In genomic region chr11:90666144-90666757, GRCm38 (mm10) we compare ENCODE assay signal across 11 mouse cellular contexts. TPM values are rescaled to one million over a fixed set of nuclear protein-coding genes. Genes with fewer than 3 reads are reported as not detected.
A peak's percentile ranks its signal among the peaks of the same experiment; 100 is the strongest.
DNase-seq lines count a peak whose midpoint lies in the region; ATAC-seq lines count a peak whose summit lies in the region.
"Had no signal": no experiment of that assay in that cellular context is flagged by ENCODE, and none has a peak within 500 bp of the region (broad histone marks: within the 10 kb centered on the region; RNA-seq: fewer than 3 reads in every experiment).

No protein-coding gene starts in this region.

- H3K4me2 ChIP-seq in heart, embryonic 16.5 days (ENCODE audit: low read depth, low read length): no peak overlapping the region
- no peak overlapping the region for H3K4me2 ChIP-seq in embryonic facial prominence, embryonic 15.5 days (replicated peaks)
- peak overlapping the region; percentile 43 for H3K4me2 ChIP-seq in liver, embryonic 11.5 days

- H3K9me3 ChIP-seq in heart, embryonic 16.5 days (replicated peaks; ENCODE audit: control insufficient read depth, low read length): no peaks in the 10 kb centered on the region
- H3K9me3 ChIP-seq in embryonic facial prominence, embryonic 15.5 days (replicated peaks): no peaks in the 10 kb centered on the region
- H3K9me3 ChIP-seq in liver, embryonic 11.5 days (ENCODE audit: control insufficient read depth, low read length): no peaks in the 10 kb centered on the region

- H3K36me3 ChIP-seq in heart, embryonic 16.5 days (ENCODE audit: control insufficient read depth, insufficient read depth): peaks cover 11% of the 10 kb centered on the region
- peaks cover 17% of the 10 kb centered on the region; the same call in 1 of the 2 replicates for H3K36me3 ChIP-seq in embryonic facial prominence, embryonic 15.5 days
- H3K36me3 ChIP-seq in liver, embryonic 11.5 days (ENCODE audit: control insufficient read depth, insufficient read depth, low read length): peaks cover 12% of the 10 kb centered on the region; the same call in 1 of the 2 replicates

- peaks cover 22% of the 10 kb centered on the region for H3K4me1 ChIP-seq in heart, embryonic 16.5 days (ENCODE audit: control insufficient read depth, insufficient read depth, low read length)
- peaks cover 37% of the 10 kb centered on the region for H3K4me1 ChIP-seq in embryonic facial prominence, embryonic 15.5 days
- peaks cover 45% of the 10 kb centered on the region for H3K4me1 ChIP-seq in liver, embryonic 11.5 days (replicated peaks; ENCODE audit: control insufficient read depth, insufficient read depth, low read length)

- no peak; the same call in 1 of the 2 replicates for ATAC-seq in heart, embryonic 16.5 days (replicated peaks; ENCODE audit: extremely low read depth, insufficient read depth, low FRiP score)
- ATAC-seq in embryonic facial prominence, embryonic 15.5 days (ENCODE audit: insufficient number of reproducible peaks, low FRiP score, low TSS enrichment, low read depth): no peak
- ATAC-seq in liver, embryonic 11.5 days (replicated peaks; ENCODE audit: low FRiP score): peak; percentile 61
- no peak for ATAC-seq in megakaryocyte-erythroid progenitor cell, adult 5-6 weeks (replicated peaks; ENCODE audit: low FRiP score, low TSS enrichment, poor library complexity, severe bottlenecking)
- ATAC-seq: CD4-positive, CD25-positive, alpha-beta regulatory T cell, adult 4 months had no signal

- no peak overlapping the region for H3K9ac ChIP-seq in heart, embryonic 16.5 days (ENCODE audit: low read length)
- no peak overlapping the region for H3K9ac ChIP-seq in embryonic facial prominence, embryonic 15.5 days
- 0 out of 2 replicates have a peak overlapping the region, but pooled peaks have one; percentile 21 for H3K9ac ChIP-seq in liver, embryonic 11.5 days (ENCODE audit: low read depth, low read length)

- no peak for DNase-seq in heart, adult 8-10 months (ENCODE audit: low spot score)
- DNase-seq in A20 (ENCODE audit: low read depth, low spot score) (peak; percentile 36), adipocyte (ENCODE audit: low spot score) (no peak)
- DNase-seq in liver, embryonic 11.5 days (ENCODE audit: low spot score): no peak
- no peak for DNase-seq in adrenal gland, postnatal 4 days (ENCODE audit: low spot score in 2 of 2)
- DNase-seq: cerebellum, postnatal 10 days; kidney, adult 18-20 months had no signal

- H3K27ac ChIP-seq in heart, embryonic 16.5 days (ENCODE audit: low read length): peak overlapping the region; percentile 15; the same call in 1 of the 2 replicates
- peak overlapping the region; percentile 87 for H3K27ac ChIP-seq in embryonic facial prominence, embryonic 15.5 days (replicated peaks)
- H3K27ac ChIP-seq in liver, embryonic 11.5 days (ENCODE audit: low read depth, low read length): peak overlapping the region; percentile 98

- no peaks in the 10 kb centered on the region for H3K27me3 ChIP-seq in heart, embryonic 16.5 days (ENCODE audit: control insufficient read depth, insufficient read depth, low read length)
- H3K27me3 ChIP-seq in embryonic facial prominence, embryonic 15.5 days: no peaks in the 10 kb centered on the region
- no peaks in the 10 kb centered on the region for H3K27me3 ChIP-seq in liver, embryonic 11.5 days (replicated peaks; ENCODE audit: control insufficient read depth, insufficient read depth, low read length)

- H3K4me3 ChIP-seq in heart, embryonic 16.5 days (ENCODE audit: low read length): no peak overlapping the region
- H3K4me3 ChIP-seq in embryonic facial prominence, embryonic 15.5 days (replicated peaks): no peak overlapping the region
- no peak overlapping the region for H3K4me3 ChIP-seq in liver, embryonic 11.5 days (ENCODE audit: low read depth, low read length)

- WGBS in heart, embryonic 16.5 days: 58% methylated on average over 3 of the region's 3 CpGs
- WGBS in embryonic facial prominence, embryonic 15.5 days: 45% methylated on average over 3 of the region's 3 CpGs
- 37% methylated on average over 3 of the region's 3 CpGs for WGBS in liver, embryonic 11.5 days

RNA-seq across cellular contexts. Expression of gene Tom1l1, which starts 21.9 kb away (rescaled TPM):
- 28.7 and 31.2 TPM in 2 replicates for polyA plus RNA-seq in heart, embryonic 16.5 days (2015; fragmentation: Nextera tagmentation; extraction: Ambion mirVana)
- total RNA-seq in heart, adult 8-10 months (2022): 10 to 100 TPM; 12.6 to 19.0 (median 16.4) TPM
- polyA plus RNA-seq in embryonic facial prominence, embryonic 15.5 days (2015; fragmentation: Nextera tagmentation; extraction: Ambion mirVana): 35.3 and 37.4 TPM in 2 replicates
- 60.7 and 66.0 TPM in 2 replicates for polyA plus RNA-seq in liver, embryonic 11.5 days (2014; fragmentation: Nextera tagmentation; extraction: Ambion mirVana)
- 32.7 and 48.7 TPM in 2 replicates for total RNA-seq in megakaryocyte-erythroid progenitor cell, adult 5-6 weeks (2014; fragmentation: Nextera tagmentation)
- total RNA-seq in megakaryocyte-erythroid progenitor cell, adult 5-6 weeks (2017): 78.0 and 82.5 TPM in 2 replicates
- 10 to 100 TPM; 31.2 to 35.5 TPM for total RNA-seq in adrenal gland, postnatal 4 days (2021)

RNA-seq across cellular contexts. Expression of gene Cox11, which starts 28.3 kb away (rescaled TPM):
- 40.4 and 41.0 TPM in 2 replicates for polyA plus RNA-seq in heart, embryonic 16.5 days (2015; fragmentation: Nextera tagmentation; extraction: Ambion mirVana)
- 10 to 100 TPM; 19.4 to 23.1 (median 21.4) TPM for total RNA-seq in heart, adult 8-10 months (2022)
- polyA plus RNA-seq in embryonic facial prominence, embryonic 15.5 days (2015; fragmentation: Nextera tagmentation; extraction: Ambion mirVana): 39.8 and 42.3 TPM in 2 replicates
- 25.9 and 28.8 TPM in 2 replicates for polyA plus RNA-seq in liver, embryonic 11.5 days (2014; fragmentation: Nextera tagmentation; extraction: Ambion mirVana)
- 37.0 and 40.1 TPM in 2 replicates for total RNA-seq in megakaryocyte-erythroid progenitor cell, adult 5-6 weeks (2014; fragmentation: Nextera tagmentation)
- 15.5 and 37.0 TPM in 2 replicates for total RNA-seq in megakaryocyte-erythroid progenitor cell, adult 5-6 weeks (2017)
- 10 to 100 TPM; 22.1 to 23.4 TPM for total RNA-seq in adrenal gland, postnatal 4 days (2021)

RNA-seq across cellular contexts. Expression of gene Stxbp4, which starts 28.4 kb away (rescaled TPM):
- 11.6 and 12.1 TPM in 2 replicates for polyA plus RNA-seq in heart, embryonic 16.5 days (2015; fragmentation: Nextera tagmentation; extraction: Ambion mirVana)
- 1 to 10 TPM; 5.1 to 6.3 (median 5.3) TPM for total RNA-seq in heart, adult 8-10 months (2022)
- 26.3 and 26.7 TPM in 2 replicates for polyA plus RNA-seq in embryonic facial prominence, embryonic 15.5 days (2015; fragmentation: Nextera tagmentation; extraction: Ambion mirVana)
- 16.6 and 17.9 TPM in 2 replicates for polyA plus RNA-seq in liver, embryonic 11.5 days (2014; fragmentation: Nextera tagmentation; extraction: Ambion mirVana)
- 14.0 and 20.4 TPM in 2 replicates for total RNA-seq in megakaryocyte-erythroid progenitor cell, adult 5-6 weeks (2014; fragmentation: Nextera tagmentation)
- 4.1 and 7.0 TPM in 2 replicates for total RNA-seq in megakaryocyte-erythroid progenitor cell, adult 5-6 weeks (2017)
- 10 to 100 TPM; 11.5 to 12.4 TPM for total RNA-seq in adrenal gland, postnatal 4 days (2021)

Comparison
In these comparisons a context has a peak if more than half of its experiments do, and no peak if none do; other contexts are left out.
1. H3K27ac ChIP-seq: peak in every context shown above with its lines; median percentile 98 in liver, embryonic 11.5 days; 87 in embryonic facial prominence, embryonic 15.5 days; 15 in heart, embryonic 16.5 days.